Mouse (Mus musculus) embryonic facial prominence, embryonic 11.5 days (tissue): ENCODE data around the gene Glyatl3. TPM values are rescaled to one million over a fixed set of nuclear protein-coding genes. Genes with fewer than 3 reads are reported as not detected.

Experiments
- ATAC-seq: fragments of 200-750 bp; cut with Nextera tagmentation; replicated peaks from 2 replicates; pipeline ENCODE4 v1.8.0; 2017; ENCODE audit warnings: low read depth; ENCODE audit not compliant: insufficient number of reproducible peaks, low FRiP score, low TSS enrichment
- DNase-seq: peaks from one replicate; pipeline ENCODE4 v3.0.0-alpha.2; 2015; ENCODE audit warnings: low spot score
- H3K27ac ChIP-seq: fragments of 300-500 bp; sonication (generic); replicated peaks from 2 replicates; pipeline ENCODE4 v1.5.1; 2014; ENCODE audit warnings: mild to moderate bottlenecking, low read depth, low read length, control low read depth
- H3K27me3 ChIP-seq: fragments of 300-500 bp; sonication (generic); 2 replicates; pipeline ENCODE4 v1.6.1; 2014; ENCODE audit warnings: mild to moderate bottlenecking, low read length, moderate library complexity, mixed read lengths; ENCODE audit not compliant: control insufficient read depth, insufficient read depth
- H3K36me3 ChIP-seq: fragments of 300-500 bp; sonication (generic); replicated peaks from 2 replicates; pipeline ENCODE4 v1.6.1; 2014; ENCODE audit warnings: low read depth, mild to moderate bottlenecking, low read length, moderate library complexity, mixed read lengths; ENCODE audit not compliant: control insufficient read depth, insufficient read depth
- H3K4me1 ChIP-seq: fragments of 300-500 bp; sonication (generic); 2 replicates; pipeline ENCODE4 v1.6.1; 2014; ENCODE audit warnings: low read length, mixed read lengths; ENCODE audit not compliant: control insufficient read depth, insufficient read depth
- H3K4me2 ChIP-seq: fragments of 300-500 bp; sonication (generic); 2 replicates; pipeline ENCODE4 v1.6.1; 2014; ENCODE audit warnings: low read depth, mild to moderate bottlenecking, control low read depth, low read length, moderate library complexity
- H3K4me3 ChIP-seq: fragments of 300-500 bp; sonication (generic); 2 replicates; pipeline ENCODE4 v1.5.1; 2014; ENCODE audit warnings: low read depth, low read length, control low read depth
- H3K9ac ChIP-seq: fragments of 300-500 bp; sonication (generic); replicated peaks from 2 replicates; pipeline ENCODE4 v1.6.1; 2014; ENCODE audit warnings: mild to moderate bottlenecking, control low read depth, low read length
- H3K9me3 ChIP-seq: fragments of 300-500 bp; sonication (generic); replicated peaks from 2 replicates; pipeline ENCODE4 v1.6.1; 2016; ENCODE audit warnings: mild to moderate bottlenecking, low read length, inconsistent platforms, mixed read lengths; ENCODE audit not compliant: control insufficient read depth
- WGBS: fragments of 180-500 bp; shearing (Covaris S2); extraction: QIAGEN DNeasy Blood & Tissue Kit; methylation state at CpG from one replicate; pipeline ENCODE4 v1.1.7; 2014; 5-methylcytosine and 5-hydroxymethylcytosine counted together
- polyA plus RNA-seq: library from polyadenylated mRNA; unstranded; fragments of >200 nt; fragmentation: Nextera tagmentation; extraction: Ambion mirVana; gene quantifications from 2 replicates; pipeline ENCODE4 v1.2.1, GENCODE M21; 2014

The Glyatl3 gene
- polyA plus RNA-seq, 1 experiment from 2014 or later, result 0.21 TPM

DNA sequence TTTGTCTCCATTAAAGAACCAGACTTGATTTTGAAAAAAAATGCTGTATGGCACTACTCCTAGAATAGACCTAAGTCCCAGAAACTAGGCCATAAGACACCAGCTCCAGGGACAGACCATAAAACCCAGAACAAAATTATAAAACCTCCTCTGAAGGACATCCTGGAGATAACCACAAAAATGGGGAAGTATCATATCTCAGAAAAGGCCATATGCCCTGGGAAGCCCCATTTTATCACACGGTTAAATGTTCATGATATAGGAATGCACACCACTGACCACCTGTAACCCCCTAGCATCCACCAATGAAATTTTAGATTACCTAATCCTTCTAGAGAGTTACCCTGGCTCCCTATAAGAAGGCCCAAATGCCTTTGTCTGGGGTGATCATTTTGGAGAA lies 38.6 kb downstream of the Glyatl3 start:
- ATAC-seq (no peak), DNase-seq (no peak)
- H3K27ac ChIP-seq, result no peak overlapping the region
- H3K4me1 ChIP-seq, result no peaks in the 10 kb centered on the region
- H3K27me3 ChIP-seq, result no peaks in the 10 kb centered on the region
- H3K36me3 ChIP-seq, result no peaks in the 10 kb centered on the region
- no peak overlapping the region for H3K4me3 ChIP-seq
- no peak overlapping the region for H3K4me2 ChIP-seq
- no peak overlapping the region for H3K9ac ChIP-seq
- no peaks in the 10 kb centered on the region for H3K9me3 ChIP-seq
- WGBS, result 94% methylated on average over 1 of the region's 1 CpGs

DNA sequence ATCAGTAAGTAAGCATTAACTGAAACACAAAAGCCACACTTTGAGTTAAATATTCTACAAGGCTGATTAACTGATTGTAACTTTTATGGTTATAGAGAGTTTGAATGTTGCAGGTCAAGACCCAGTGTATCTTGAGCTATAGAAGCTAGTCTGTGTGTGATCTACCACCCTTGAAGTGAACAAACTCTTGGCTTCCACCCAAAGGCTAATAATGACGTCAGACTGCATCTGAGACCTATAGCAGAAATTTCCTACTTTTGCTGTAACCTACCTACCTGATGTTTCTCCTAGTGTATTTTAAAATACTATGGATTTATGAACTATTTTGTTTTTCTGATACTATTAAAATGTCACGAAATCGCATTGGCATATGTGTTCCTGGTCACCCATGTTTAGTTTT lies 39.4 kb downstream of the Glyatl3 start:
- no peak overlapping the region for H3K4me2 ChIP-seq
- no peaks in the 10 kb centered on the region for H3K9me3 ChIP-seq
- H3K27ac ChIP-seq, result no peak overlapping the region
- no peak overlapping the region for H3K9ac ChIP-seq
- H3K36me3 ChIP-seq, result no peaks in the 10 kb centered on the region
- no peak overlapping the region for H3K4me3 ChIP-seq
- H3K27me3 ChIP-seq, result no peaks in the 10 kb centered on the region
- 89% methylated on average over 3 of the region's 3 CpGs for WGBS
- H3K4me1 ChIP-seq, result no peaks in the 10 kb centered on the region
- DNase-seq (no peak), ATAC-seq (no peak)

DNA sequence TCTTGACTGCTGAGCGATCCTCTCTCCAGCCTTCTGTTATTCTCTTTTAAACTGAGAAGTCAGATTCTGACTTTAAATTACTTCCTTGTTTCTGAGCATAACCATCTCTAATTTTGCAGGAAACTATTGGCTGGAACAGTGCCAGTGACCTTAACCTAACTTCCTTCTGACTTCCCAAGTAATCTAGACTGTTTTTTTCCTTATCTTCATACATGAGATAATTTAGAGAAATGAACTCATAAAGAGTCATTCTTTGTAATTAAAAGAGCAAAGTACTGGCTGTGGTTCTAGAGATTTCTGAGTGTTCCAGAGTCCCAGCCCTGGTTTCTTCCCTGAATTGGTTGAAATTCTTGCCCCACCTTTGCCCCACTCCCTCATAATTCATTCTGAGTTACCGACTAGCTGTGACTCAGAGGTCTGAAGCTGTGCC lies 40.6 kb downstream of the Glyatl3 start:
- no peak overlapping the region for H3K4me3 ChIP-seq
- H3K27ac ChIP-seq, result no peak overlapping the region
- WGBS, result 53% methylated on average over 2 of the region's 2 CpGs
- H3K9me3 ChIP-seq, result no peaks in the 10 kb centered on the region
- H3K9ac ChIP-seq, result no peak overlapping the region
- no peak overlapping the region for H3K4me2 ChIP-seq
- no peak for ATAC-seq
- no peaks in the 10 kb centered on the region for H3K27me3 ChIP-seq
- no peaks in the 10 kb centered on the region for H3K36me3 ChIP-seq
- H3K4me1 ChIP-seq, result no peaks in the 10 kb centered on the region
- DNase-seq, result no peak

DNA sequence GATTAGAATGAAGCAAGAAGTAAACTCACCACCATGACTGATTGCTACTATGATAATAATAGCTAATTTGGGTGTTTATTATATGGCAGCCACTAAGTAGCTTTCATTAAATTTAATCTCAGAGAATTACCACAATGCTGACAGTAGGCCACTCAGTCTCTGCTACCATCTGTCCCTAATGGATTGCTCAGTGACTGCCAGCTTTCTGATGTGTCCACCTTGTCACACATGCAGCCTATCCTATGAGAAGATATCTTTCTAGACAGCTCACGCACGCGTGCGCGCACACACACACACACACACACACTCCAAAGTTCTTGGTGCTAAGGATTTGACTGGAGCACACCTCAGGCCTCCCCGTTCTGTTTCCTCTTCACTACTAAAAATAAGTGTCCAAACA lies 41.5 kb downstream of the Glyatl3 start:
- no peak for ATAC-seq
- no peak for DNase-seq
- Histone ChIP-seq H3K27me3 (no peaks in the 10 kb centered on the region), H3K4me3 (no peak overlapping the region), H3K4me1 (no peaks in the 10 kb centered on the region), H3K9ac (no peak overlapping the region), H3K9me3 (no peaks in the 10 kb centered on the region), H3K4me2 (no peak overlapping the region), H3K36me3 (no peaks in the 10 kb centered on the region), H3K27ac (no peak overlapping the region)
- 90% methylated on average over 6 of the region's 6 CpGs for WGBS

DNA sequence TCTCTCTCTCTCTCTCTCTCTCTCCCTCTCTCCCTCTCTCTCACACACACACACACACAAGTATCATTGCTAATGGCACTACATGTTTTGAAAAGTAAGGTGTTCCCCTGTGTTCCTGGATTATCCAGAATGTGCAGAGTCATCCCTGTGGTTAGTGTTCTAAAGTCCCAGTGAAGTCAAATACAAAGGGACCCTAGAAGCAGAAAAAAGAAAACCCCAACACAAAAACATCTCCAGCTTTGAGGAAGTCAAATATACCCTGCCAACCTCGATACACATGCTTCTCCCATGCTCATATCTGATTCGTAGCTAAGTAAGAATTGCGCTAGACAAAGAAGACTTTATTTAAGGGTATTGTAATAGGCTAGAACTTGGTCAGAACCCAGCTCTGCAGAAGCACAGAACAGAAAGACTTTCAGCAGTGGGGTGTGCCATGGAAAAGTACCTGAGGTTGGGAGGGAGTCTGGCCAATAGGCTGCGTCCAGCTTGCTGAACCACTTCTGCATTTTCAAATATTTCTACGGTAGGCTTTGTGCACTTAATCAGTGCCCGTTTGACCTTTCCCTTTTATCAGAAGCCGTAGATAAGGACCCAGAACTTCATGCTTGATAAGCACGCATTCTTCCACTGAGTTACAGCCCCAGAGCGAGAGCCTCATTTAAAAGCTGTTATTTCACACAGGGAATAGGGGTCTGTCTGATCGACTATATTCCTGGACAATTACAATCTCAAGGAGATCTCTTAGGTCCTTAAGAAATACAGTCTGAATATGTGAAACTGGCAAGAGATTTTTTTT lies 45.0 kb downstream of the Glyatl3 start:
- DNase-seq, result no peak
- Histone ChIP-seq H3K4me2 (no peak overlapping the region), H3K9me3 (no peaks in the 10 kb centered on the region), H3K9ac (no peak overlapping the region), H3K27ac (no peak overlapping the region), H3K4me3 (no peak overlapping the region), H3K4me1 (no peaks in the 10 kb centered on the region), H3K36me3 (no peaks in the 10 kb centered on the region), H3K27me3 (no peaks in the 10 kb centered on the region)
- 82% methylated on average over 10 of the region's 10 CpGs for WGBS
- no peak for ATAC-seq

DNA sequence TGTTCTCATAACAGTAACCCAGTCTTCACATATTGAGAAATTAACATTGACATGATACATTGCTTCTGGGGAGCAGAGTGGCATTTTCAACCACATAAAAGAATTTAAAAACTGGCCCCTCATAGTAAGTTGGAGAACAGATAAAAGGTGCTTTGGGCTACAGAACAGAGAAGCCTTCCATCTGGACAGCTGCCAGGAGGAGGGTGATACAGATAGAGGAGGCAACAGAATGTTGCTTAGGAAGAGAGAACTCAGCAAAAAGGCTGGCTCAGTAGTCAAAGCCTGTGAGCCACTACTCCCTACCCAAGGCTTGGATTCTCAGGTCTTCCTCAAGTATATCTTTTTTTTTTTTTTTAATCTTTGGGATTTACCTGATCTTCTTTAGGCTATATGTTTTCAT lies 59.1 kb downstream of the Glyatl3 start:
- no peaks in the 10 kb centered on the region for H3K9me3 ChIP-seq
- H3K4me2 ChIP-seq, result no peak overlapping the region
- H3K9ac ChIP-seq, result no peak overlapping the region
- no peak for ATAC-seq
- H3K36me3 ChIP-seq, result no peaks in the 10 kb centered on the region
- no peak overlapping the region for H3K4me3 ChIP-seq
- no peak overlapping the region for H3K27ac ChIP-seq
- no peaks in the 10 kb centered on the region for H3K4me1 ChIP-seq
- no peak for DNase-seq
- H3K27me3 ChIP-seq, result no peaks in the 10 kb centered on the region

Other genes starting within 250 kb of the Glyatl3 start
- not detected in 2 replicates for gene Esp1, start 187.2 kb downstream of the Glyatl3 start, polyA plus RNA-seq
- gene Crisp2, start 107.3 kb downstream of the Glyatl3 start, polyA plus RNA-seq, result not detected in 2 replicates
- 6.5 and 6.7 TPM in 2 replicates for gene Rhag, start 103.2 kb downstream of the Glyatl3 start, polyA plus RNA-seq
- gene 9130008F23Rik, start 33.8 kb downstream of the Glyatl3 start, polyA plus RNA-seq, result 0.70 and 1.2 TPM in 2 replicates
- 37.5 and 38.0 TPM in 2 replicates for gene Mut, start 20.3 kb upstream of the Glyatl3 start, polyA plus RNA-seq
- gene Cenpq, start 20.7 kb upstream of the Glyatl3 start, polyA plus RNA-seq, result 50.5 and 52.9 TPM in 2 replicates